Mouse (Mus musculus) G1E (cell line): ENCODE data around the gene Dlx6. TPM values are rescaled to one million over a fixed set of nuclear protein-coding genes. Genes with fewer than 3 reads are reported as not detected.

ENCODE experiments used
- ATAC-seq: 2 replicates; pipeline ENCODE4 v1.8.0; 2016; ENCODE audit warnings: mild to moderate bottlenecking; ENCODE audit not compliant: insufficient number of reproducible peaks, poor library complexity, low FRiP score, severe bottlenecking; ENCODE audit errors: extremely low read depth
- DNase-seq: peaks from one replicate; pipeline ENCODE4 v3.0.0; 2012; ENCODE audit warnings: low spot score
- H3K27me3 ChIP-seq: 2 replicates; pipeline ENCODE4 v1.6.1; 2012; ENCODE audit warnings: mild to moderate bottlenecking, low read length, inconsistent platforms; ENCODE audit not compliant: insufficient read depth
- H3K36me3 ChIP-seq: replicated peaks from 2 replicates; pipeline ENCODE3; 2012; ENCODE audit warnings: mild to moderate bottlenecking, inconsistent platforms
- H3K4me1 ChIP-seq: 2 replicates; pipeline ENCODE4 v1.6.1; 2012; ENCODE audit warnings: low read depth, low read length, inconsistent platforms, mixed read lengths; ENCODE audit not compliant: insufficient read depth
- H3K4me3 ChIP-seq: 2 replicates; pipeline ENCODE4 v1.5.1; 2012; ENCODE audit warnings: low read depth, mild to moderate bottlenecking, inconsistent platforms, low read length, moderate library complexity, mixed read lengths
- H3K9me3 ChIP-seq: replicated peaks from 2 replicates; pipeline ENCODE4 v1.6.1; 2012; ENCODE audit warnings: inconsistent platforms
- CTCF ChIP-seq: IDR thresholded peaks from 2 replicates; pipeline ENCODE4 v1.5.1; 2012; ENCODE audit warnings: low read depth, low read length, inconsistent platforms, mixed read lengths
- GATA1 ChIP-seq: IDR thresholded peaks from 2 replicates; pipeline ENCODE4 v1.6.1; 2012; ENCODE audit warnings: borderline replicate concordance, low read length, inconsistent platforms, mixed read lengths
- GATA2 ChIP-seq: IDR thresholded peaks from 2 replicates; pipeline ENCODE4 v1.6.1; 2012; ENCODE audit warnings: low read depth, low read length, inconsistent platforms, borderline replicate concordance
- POLR2AphosphoS5 ChIP-seq: IDR thresholded peaks from 2 replicates; pipeline ENCODE4 v1.6.1; 2012; ENCODE audit warnings: low read depth, low read length, inconsistent platforms; ENCODE audit not compliant: insufficient replicate concordance
- TAL1 ChIP-seq: conservative IDR thresholded peaks from 2 replicates; pipeline ENCODE4 v1.6.1; 2012; ENCODE audit warnings: low read depth, low read length, inconsistent platforms, mixed read lengths
- polyA plus RNA-seq: library from polyadenylated mRNA; stranded (reverse); fragments of >175 nt; gene quantifications from 2 replicates; pipeline ENCODE4 v1.2.3, GENCODE M21; 2012
- total RNA-seq, 2 experiments: library from RNA; stranded (forward) in 1 of 2; stranded (reverse) in 1 of 2; fragments of 200-1000 nt in 1 of 2; fragments of >200 nt in 1 of 2; fragmentation: Nextera tagmentation in 1 of 2; gene quantifications; 2 replicates each; pipeline ENCODE4 v1.2.3; 2014 to 2017

Dlx6 gene
- total and polyA plus RNA-seq, 3 experiments, result 1.1 TPM; not detected in 2

DNA sequence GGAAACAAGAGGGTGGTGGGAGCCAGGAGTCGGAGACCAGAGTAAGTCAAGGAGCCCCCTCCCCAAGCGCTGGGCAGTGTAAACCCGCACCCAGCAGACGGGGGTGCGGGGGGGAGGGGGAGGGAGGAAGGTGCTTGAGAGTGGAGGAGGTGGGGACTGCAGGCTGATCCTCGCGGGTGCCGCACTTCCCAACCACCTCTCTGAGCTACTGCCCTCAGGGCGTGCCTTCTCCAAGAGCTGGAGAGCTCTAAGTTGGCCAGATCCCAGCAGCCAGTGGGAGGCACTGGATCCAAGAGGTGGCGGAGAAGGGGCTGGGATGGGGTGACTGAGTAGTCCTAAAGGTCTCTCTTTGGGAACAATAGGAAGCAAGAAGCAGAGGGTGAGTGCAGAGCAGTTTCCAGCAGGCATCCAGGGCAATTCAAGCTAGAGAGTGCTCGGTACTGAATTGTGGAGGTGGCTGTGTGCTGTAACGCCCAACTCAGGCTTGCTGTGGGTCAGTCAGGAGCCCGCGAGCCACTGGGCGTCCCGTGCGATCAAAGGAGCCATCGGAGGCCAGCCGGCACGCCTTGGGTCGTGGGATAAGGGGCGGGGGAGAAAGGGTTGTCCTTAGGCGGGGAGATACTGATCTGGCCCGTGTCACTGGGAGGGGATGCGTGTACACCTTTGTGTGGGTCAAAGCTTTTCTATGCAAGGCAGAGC is 11.1 kb downstream of the Dlx6 start:
- Histone ChIP-seq H3K9me3 (no peaks in the 10 kb centered on the region), H3K4me3 (no peak overlapping the region), H3K27me3 (peaks cover 70% of the 10 kb centered on the region), H3K4me1 (no peaks in the 10 kb centered on the region), H3K36me3 (no peaks in the 10 kb centered on the region)
- no peak for ATAC-seq
- no peak for TF ChIP-seq POLR2AphosphoS5
- TF ChIP-seq GATA1, result no peak
- TF ChIP-seq CTCF, result no peak
- TF ChIP-seq TAL1, result no peak
- TF ChIP-seq GATA2, result no peak
- DNase-seq, result no peak

DNA sequence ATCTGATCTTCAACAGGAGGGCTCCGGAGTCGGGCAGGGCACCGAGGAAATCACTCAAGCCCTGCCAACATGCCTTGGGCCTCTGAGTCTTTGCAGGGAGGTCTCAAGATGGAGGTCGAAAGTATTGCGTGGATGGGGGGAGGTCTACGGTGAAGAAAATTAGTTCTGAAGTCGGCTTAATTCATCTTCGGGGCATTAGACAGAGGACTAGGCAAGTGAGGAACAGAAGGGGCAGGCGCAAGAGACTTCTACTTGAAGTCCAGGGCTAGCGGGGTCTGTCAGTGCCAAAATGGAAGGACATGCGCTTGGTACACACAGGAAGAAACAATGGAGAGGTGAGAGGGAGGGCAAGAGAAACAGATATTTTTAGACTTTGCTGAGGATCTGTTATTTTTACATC is 12.0 kb downstream of the Dlx6 start:
- TF ChIP-seq GATA2 (no peak), GATA1 (no peak), CTCF (no peak), POLR2AphosphoS5 (no peak), TAL1 (no peak)
- Histone ChIP-seq H3K4me3 (no peak overlapping the region), H3K27me3 (peaks cover 75% of the 10 kb centered on the region), H3K9me3 (no peaks in the 10 kb centered on the region), H3K36me3 (no peaks in the 10 kb centered on the region), H3K4me1 (no peaks in the 10 kb centered on the region)
- DNase-seq (no peak), ATAC-seq (no peak)

DNA sequence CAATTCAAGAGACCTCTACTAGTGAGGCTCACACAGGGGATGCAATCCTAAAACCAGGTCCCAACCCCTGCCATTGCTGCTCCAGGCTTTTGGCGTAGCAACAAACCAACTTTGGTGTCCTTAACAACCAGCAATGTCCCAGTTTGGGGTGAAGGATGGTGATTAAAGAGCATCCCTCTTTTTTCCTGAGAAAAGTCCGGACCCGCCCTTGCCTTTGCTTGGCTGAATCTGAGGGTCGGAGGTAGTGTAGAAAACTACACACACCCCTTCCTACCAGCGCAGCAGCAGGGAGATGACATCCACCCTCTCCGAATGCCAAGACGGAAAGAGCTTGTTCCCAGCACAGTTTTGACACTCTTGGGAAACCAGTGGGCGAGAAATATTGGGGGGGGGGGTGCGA is 12.5 kb downstream of the Dlx6 start:
- TF ChIP-seq CTCF, result no peak
- no peak for TF ChIP-seq GATA2
- TF ChIP-seq POLR2AphosphoS5, result no peak
- no peak for TF ChIP-seq TAL1
- no peak for TF ChIP-seq GATA1
- Histone ChIP-seq H3K4me3 (no peak overlapping the region), H3K4me1 (no peaks in the 10 kb centered on the region), H3K27me3 (peaks cover 74% of the 10 kb centered on the region), H3K36me3 (no peaks in the 10 kb centered on the region), H3K9me3 (no peaks in the 10 kb centered on the region)
- DNase-seq (no peak), ATAC-seq (no peak)

DNA sequence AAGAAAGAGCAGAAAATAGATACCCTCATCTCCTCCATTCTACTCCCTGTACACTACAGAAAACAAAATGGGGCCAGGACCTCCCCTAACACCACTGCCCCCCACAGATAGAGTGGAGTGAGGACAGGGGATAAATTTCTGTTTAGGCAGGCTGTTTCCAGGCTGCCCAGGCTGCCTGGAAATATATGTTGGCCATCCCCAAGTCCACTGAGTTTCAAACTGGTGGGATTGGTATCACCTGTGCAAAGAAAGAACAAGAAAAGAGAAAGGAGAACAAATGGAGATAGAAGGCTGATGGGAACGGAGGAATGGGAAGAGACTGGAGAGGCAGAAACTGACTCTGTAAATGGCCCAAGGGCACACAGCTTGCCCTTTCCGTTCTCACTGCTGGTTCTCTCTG is 13.1 kb downstream of the Dlx6 start:
- TF ChIP-seq TAL1 (no peak), GATA2 (no peak), POLR2AphosphoS5 (no peak), GATA1 (no peak), CTCF (no peak)
- Histone ChIP-seq H3K36me3 (no peaks in the 10 kb centered on the region), H3K4me1 (no peaks in the 10 kb centered on the region), H3K9me3 (no peaks in the 10 kb centered on the region), H3K27me3 (peaks cover 76% of the 10 kb centered on the region), H3K4me3 (no peak overlapping the region)
- ATAC-seq (no peak), DNase-seq (no peak)

DNA sequence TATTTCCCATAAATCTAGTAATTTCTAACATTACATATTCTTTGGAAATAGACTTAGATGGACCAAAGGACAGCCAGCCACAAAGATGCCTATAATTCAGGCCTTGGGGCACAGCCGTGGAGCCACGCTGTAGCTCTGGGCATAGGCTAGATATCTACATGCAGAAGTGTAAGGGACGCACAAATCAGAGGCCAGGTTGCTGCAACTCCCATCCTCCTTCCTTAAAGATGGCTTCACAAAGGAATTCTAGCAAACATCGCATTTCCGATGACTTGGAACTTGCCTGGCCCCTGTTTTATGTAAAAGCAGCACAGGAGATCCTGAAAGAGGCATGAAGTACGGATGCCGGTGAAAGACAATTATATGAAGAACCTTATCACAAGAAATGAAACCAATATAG is 13.6 kb downstream of the Dlx6 start:
- ATAC-seq (no peak), DNase-seq (no peak)
- H3K9me3 ChIP-seq, result no peaks in the 10 kb centered on the region
- H3K27me3 ChIP-seq, result peaks cover 81% of the 10 kb centered on the region
- H3K36me3 ChIP-seq, result no peaks in the 10 kb centered on the region
- no peak overlapping the region for H3K4me3 ChIP-seq
- H3K4me1 ChIP-seq, result no peaks in the 10 kb centered on the region
- TF ChIP-seq GATA2 (no peak), TAL1 (no peak), GATA1 (no peak), CTCF (no peak), POLR2AphosphoS5 (no peak)

DNA sequence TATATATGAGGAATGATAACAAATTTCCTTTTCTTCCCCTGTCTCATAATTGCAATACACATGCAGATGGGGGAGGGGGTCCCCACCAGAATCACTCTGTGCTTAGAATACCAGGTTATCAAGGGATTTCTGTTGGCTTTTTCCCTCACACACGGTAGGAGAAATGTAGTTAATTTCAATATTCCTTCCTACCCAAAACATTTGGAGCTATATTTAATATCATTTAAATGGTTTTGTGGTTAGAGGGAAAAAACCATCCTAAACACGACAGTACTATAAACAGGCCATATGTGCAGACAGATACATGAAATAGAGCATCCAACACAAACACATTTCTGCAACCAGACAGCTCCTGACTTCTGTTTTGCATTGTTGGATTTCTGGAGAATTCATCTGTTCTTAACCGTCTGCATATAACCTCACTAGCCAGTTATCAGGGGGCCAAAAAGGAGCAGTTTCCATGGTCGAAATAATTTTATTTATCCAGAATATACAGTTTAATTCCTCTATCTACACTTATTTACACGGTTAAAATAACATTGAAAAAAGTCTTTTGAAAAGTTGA is 14.3 kb downstream of the Dlx6 start:
- no peak for DNase-seq
- no peak for ATAC-seq
- Histone ChIP-seq H3K36me3 (no peaks in the 10 kb centered on the region), H3K9me3 (no peaks in the 10 kb centered on the region), H3K4me1 (no peaks in the 10 kb centered on the region), H3K27me3 (peaks cover 81% of the 10 kb centered on the region), H3K4me3 (no peak overlapping the region)
- TF ChIP-seq GATA2, result no peak
- TF ChIP-seq TAL1, result no peak
